In the genomic region with DNA sequence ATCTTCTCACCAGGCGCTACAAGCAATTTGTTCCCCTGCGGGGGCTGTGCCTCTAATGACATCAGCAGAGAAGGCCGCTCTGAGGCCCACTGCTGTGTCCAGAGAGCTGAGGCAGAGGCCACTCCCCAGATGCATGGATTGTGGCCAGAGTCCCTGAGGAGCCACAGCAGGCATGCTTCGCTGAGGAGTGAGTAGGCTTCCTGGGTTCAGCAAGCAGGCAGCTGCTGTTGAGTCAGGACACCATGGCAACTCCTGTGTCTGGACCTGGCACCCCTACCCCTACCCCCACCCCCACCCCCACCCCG, we compare ENCODE assay signal across 11 mouse cellular contexts.
A peak's percentile ranks its signal among the peaks of the same experiment; 100 is the strongest.
DNase-seq lines count a peak whose midpoint lies in the region; ATAC-seq and TF ChIP-seq lines count a peak whose summit lies in the region.
"Had no signal": no experiment of that assay in that cellular context is flagged by ENCODE, and none has a peak within 500 bp of the region (broad histone marks: within the 10 kb centered on the region; RNA-seq: fewer than 3 reads in every experiment).

No protein-coding gene starts in this region.

- H3K27ac ChIP-seq in forebrain, embryonic 11.5 days (ENCODE audit: low read depth, low read length), result no peak overlapping the region
- no peak overlapping the region for H3K27ac ChIP-seq in forebrain, embryonic 12.5 days
- no peak overlapping the region for H3K27ac ChIP-seq in kidney, postnatal 0 days
- H3K27ac ChIP-seq in hindbrain, embryonic 13.5 days, result no peak overlapping the region
- H3K27ac ChIP-seq: liver, embryonic 15.5 days had no signal

- H3K36me3 ChIP-seq in forebrain, embryonic 11.5 days (ENCODE audit: control insufficient read depth, insufficient read depth, low read length), result no peaks in the 10 kb centered on the region
- H3K36me3 ChIP-seq in forebrain, embryonic 12.5 days (replicated peaks), result no peaks in the 10 kb centered on the region
- H3K36me3 ChIP-seq in kidney, postnatal 0 days (ENCODE audit: insufficient read depth, low read length), result no peaks in the 10 kb centered on the region
- H3K36me3 ChIP-seq in hindbrain, embryonic 13.5 days, result no peaks in the 10 kb centered on the region
- H3K36me3 ChIP-seq: liver, embryonic 15.5 days had no signal

- DNase-seq in forebrain, embryonic 11.5 days (ENCODE audit: low spot score), result no peak
- peak; percentile 38 for DNase-seq in kidney, postnatal 0 days (ENCODE audit: low spot score)
- DNase-seq in kidney, adult 9 months, result no peak
- peak; percentile 62 for DNase-seq in Muller cell, postnatal 12 days (ENCODE audit: inconsistent ontology term)
- DNase-seq in T-cell, adult 2 months (ENCODE audit: low spot score), result no peak
- DNase-seq in neural tube, embryonic 10.5 days (ENCODE audit: extremely low spot score, low spot score), result no peak
- DNase-seq: right cerebral cortex, postnatal 25 days had no signal

- no peaks in the 10 kb centered on the region for H3K27me3 ChIP-seq in forebrain, embryonic 11.5 days (ENCODE audit: control insufficient read depth, insufficient read depth, low read length)
- H3K27me3 ChIP-seq in forebrain, embryonic 12.5 days, result no peaks in the 10 kb centered on the region
- no peaks in the 10 kb centered on the region for H3K27me3 ChIP-seq in kidney, postnatal 0 days (ENCODE audit: insufficient read depth, low read length)
- H3K27me3 ChIP-seq in hindbrain, embryonic 13.5 days, result 0 out of 2 replicates have a peak, but pooled peaks cover 13% of the 10 kb centered on the region
- H3K27me3 ChIP-seq: liver, embryonic 15.5 days had no signal

- no peak for TF ChIP-seq CTCF in kidney, postnatal 0 days (IDR thresholded peaks at IDR 0.05; ENCODE audit: low read depth)

- H3K4me2 ChIP-seq in forebrain, embryonic 11.5 days (ENCODE audit: low read depth, low read length, severe bottlenecking), result no peak overlapping the region
- no peak overlapping the region for H3K4me2 ChIP-seq in forebrain, embryonic 12.5 days
- H3K4me2 ChIP-seq in kidney, postnatal 0 days (ENCODE audit: low read length), result no peak overlapping the region
- no peak overlapping the region for H3K4me2 ChIP-seq in hindbrain, embryonic 13.5 days
- H3K4me2 ChIP-seq: liver, embryonic 15.5 days had no signal

- no peaks in the 10 kb centered on the region for H3K9me3 ChIP-seq in forebrain, embryonic 11.5 days (ENCODE audit: control insufficient read depth, low read length)
- no peaks in the 10 kb centered on the region for H3K9me3 ChIP-seq in forebrain, embryonic 12.5 days
- H3K9me3 ChIP-seq in kidney, postnatal 0 days (replicated peaks; ENCODE audit: low read length), result no peaks in the 10 kb centered on the region
- no peaks in the 10 kb centered on the region for H3K9me3 ChIP-seq in hindbrain, embryonic 13.5 days
- H3K9me3 ChIP-seq: liver, embryonic 15.5 days had no signal

- 24% methylated on average over 5 of the region's 5 CpGs for WGBS in forebrain, embryonic 11.5 days
- WGBS in forebrain, embryonic 12.5 days, result 28% methylated on average over 5 of the region's 5 CpGs
- WGBS in kidney, postnatal 0 days, result 24% methylated on average over 5 of the region's 5 CpGs
- 24% methylated on average over 5 of the region's 5 CpGs for WGBS in hindbrain, embryonic 13.5 days

- H3K9ac ChIP-seq in forebrain, embryonic 11.5 days (ENCODE audit: low read length), result no peak overlapping the region
- no peak overlapping the region for H3K9ac ChIP-seq in forebrain, embryonic 12.5 days
- H3K9ac ChIP-seq in kidney, postnatal 0 days (ENCODE audit: low read depth, low read length), result no peak overlapping the region
- no peak overlapping the region for H3K9ac ChIP-seq in hindbrain, embryonic 13.5 days
- H3K9ac ChIP-seq: liver, embryonic 15.5 days had no signal

- peak; percentile 21; the same call in 1 of the 2 replicates for ATAC-seq in forebrain, embryonic 11.5 days (replicated peaks; ENCODE audit: low FRiP score)
- no peak for ATAC-seq in forebrain, embryonic 12.5 days (ENCODE audit: low FRiP score)
- 0 out of 2 replicates have a peak, but pooled peaks have one; percentile 17 for ATAC-seq in kidney, postnatal 0 days (replicated peaks; ENCODE audit: low FRiP score, low read depth)
- peak; percentile 43; the same call in 1 of the 2 replicates for ATAC-seq in hindbrain, embryonic 13.5 days (ENCODE audit: low FRiP score)
- ATAC-seq: CD4-positive, CD25-positive, alpha-beta regulatory T cell, adult 4 months had no signal

- H3K4me1 ChIP-seq in forebrain, embryonic 11.5 days (replicated peaks; ENCODE audit: control insufficient read depth, insufficient read depth, low read length), result peaks cover 6% of the 10 kb centered on the region; the same call in 1 of the 2 replicates
- H3K4me1 ChIP-seq in forebrain, embryonic 12.5 days, result peaks cover 14% of the 10 kb centered on the region
- H3K4me1 ChIP-seq in kidney, postnatal 0 days (replicated peaks; ENCODE audit: insufficient read depth, low read length), result no peaks in the 10 kb centered on the region
- H3K4me1 ChIP-seq in hindbrain, embryonic 13.5 days (replicated peaks), result peaks cover 11% of the 10 kb centered on the region
- H3K4me1 ChIP-seq: liver, embryonic 15.5 days had no signal

- H3K4me3 ChIP-seq in forebrain, embryonic 11.5 days (ENCODE audit: low read depth, low read length), result no peak overlapping the region
- no peak overlapping the region for H3K4me3 ChIP-seq in forebrain, embryonic 12.5 days (replicated peaks)
- H3K4me3 ChIP-seq in kidney, postnatal 0 days (replicated peaks; ENCODE audit: low read depth, low read length), result no peak overlapping the region
- no peak overlapping the region for H3K4me3 ChIP-seq in hindbrain, embryonic 13.5 days
- H3K4me3 ChIP-seq: liver, embryonic 15.5 days had no signal

Comparison
In these comparisons a context has a peak if more than half of its experiments do, and no peak if none do; other contexts are left out.
1. DNase-seq: peak in kidney, postnatal 0 days (single experiment) and Muller cell, postnatal 12 days (single experiment); none in forebrain, embryonic 11.5 days (single experiment), kidney, adult 9 months (single experiment), T-cell, adult 2 months (single experiment) and neural tube, embryonic 10.5 days (single experiment).